Mouse (Mus musculus): ENCODE results near the gene Arhgap15. TPM values are rescaled to one million over a fixed set of nuclear protein-coding genes. Genes with fewer than 3 reads are reported as not detected.
A peak's percentile ranks its signal among the peaks of the same experiment; 100 is the strongest.

The Arhgap15 gene
- total and polyA plus RNA-seq, 3 experiments, result 0.89 to 56.4 (median 39.8) TPM

DNA sequence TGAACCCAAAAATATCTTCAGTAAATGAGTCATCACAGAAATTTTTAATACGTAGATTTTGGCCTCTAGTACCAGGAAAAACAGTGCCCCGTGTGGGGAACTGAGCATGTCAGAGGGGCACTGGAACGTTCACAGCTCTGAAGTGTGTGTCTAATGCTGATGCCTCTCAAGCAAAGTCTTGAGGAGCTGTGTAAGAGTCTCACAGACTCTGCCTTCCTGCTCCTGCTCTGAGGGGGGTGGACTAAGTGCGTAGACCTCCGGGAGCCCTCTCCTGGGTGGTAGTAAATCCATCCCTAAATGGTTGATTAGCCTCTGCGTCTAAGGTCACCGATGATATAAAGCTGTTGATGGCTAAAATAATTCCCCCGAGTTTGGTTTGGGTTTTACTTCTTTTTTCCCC is 39.9 kb downstream of the Arhgap15 start:
- Histone ChIP-seq H3K27me3 (ENCODE audit: insufficient read depth, low read length) (no peaks in the 10 kb centered on the region), H3K9me3 (replicated peaks) (no peaks in the 10 kb centered on the region), H3K4me3 (ENCODE audit: low read depth, low read length) (no peak overlapping the region), H3K4me1 (ENCODE audit: insufficient read depth, low read depth, low read length) (peaks cover 11% of the 10 kb centered on the region), H3K36me3 (replicated peaks) (no peaks in the 10 kb centered on the region)
- DNase-seq (ENCODE audit: low spot score) (no peak), ATAC-seq (ENCODE audit: extremely low read depth, insufficient number of reproducible peaks, low FRiP score, poor library complexity, severe bottlenecking) (no peak)
- no peak for TF ChIP-seq POLR2AphosphoS5 (IDR thresholded peaks at IDR 0.05; ENCODE audit: insufficient replicate concordance, low read depth, low read length)
- TF ChIP-seq CTCF (IDR thresholded peaks at IDR 0.05; ENCODE audit: low read depth, low read length), result no peak
- TF ChIP-seq GATA2 (IDR thresholded peaks at IDR 0.05; ENCODE audit: borderline replicate concordance, low read depth, low read length), result no peak
- no peak for TF ChIP-seq TAL1 (conservative IDR thresholded peaks at IDR 0.05; ENCODE audit: low read depth, low read length)
- no peak for TF ChIP-seq GATA1 (IDR thresholded peaks at IDR 0.05; ENCODE audit: borderline replicate concordance, low read length)

DNA sequence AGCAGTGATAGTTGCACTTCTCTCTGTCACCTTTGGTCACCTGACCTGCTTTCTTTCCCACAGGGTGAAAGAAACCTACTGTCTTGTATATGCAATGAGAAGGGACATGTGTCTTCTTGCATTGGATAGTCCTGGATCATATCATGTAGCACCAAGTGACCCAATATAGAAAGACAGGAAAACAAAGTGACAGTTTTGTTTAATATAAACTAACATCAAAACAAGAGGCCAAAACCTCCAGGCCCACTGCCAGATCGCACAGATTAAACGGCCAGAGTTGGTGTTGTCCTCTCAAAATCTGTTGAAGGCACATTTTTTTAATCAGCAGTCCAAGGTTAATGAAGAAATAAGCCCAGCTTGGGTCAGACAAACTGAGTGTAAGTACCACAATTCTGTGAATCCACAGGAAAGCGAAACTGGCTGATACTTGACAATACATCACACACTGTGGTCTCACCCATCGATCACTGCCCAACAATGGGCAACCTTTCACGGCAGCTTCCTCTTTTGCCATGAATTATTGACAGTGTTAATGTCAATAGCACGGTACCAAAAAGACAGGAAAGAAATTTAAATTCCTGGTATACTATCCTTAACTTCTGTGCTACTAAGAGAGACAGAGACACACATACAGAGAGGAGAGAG is 41.5 kb downstream of the Arhgap15 start:
- Histone ChIP-seq H3K4me1 (ENCODE audit: insufficient read depth, low read depth, low read length) (peaks cover 17% of the 10 kb centered on the region), H3K9me3 (replicated peaks) (no peaks in the 10 kb centered on the region), H3K36me3 (replicated peaks) (no peaks in the 10 kb centered on the region), H3K4me3 (ENCODE audit: low read depth, low read length) (no peak overlapping the region), H3K27me3 (ENCODE audit: insufficient read depth, low read length) (no peaks in the 10 kb centered on the region)
- ATAC-seq (ENCODE audit: extremely low read depth, insufficient number of reproducible peaks, low FRiP score, poor library complexity, severe bottlenecking) (no peak), DNase-seq (ENCODE audit: low spot score) (no peak)
- TF ChIP-seq CTCF (IDR thresholded peaks at IDR 0.05; ENCODE audit: low read depth, low read length) (no peak), TAL1 (conservative IDR thresholded peaks at IDR 0.05; ENCODE audit: low read depth, low read length) (no peak), GATA2 (IDR thresholded peaks at IDR 0.05; ENCODE audit: borderline replicate concordance, low read depth, low read length) (no peak), GATA1 (IDR thresholded peaks at IDR 0.05; ENCODE audit: borderline replicate concordance, low read length) (no peak), POLR2AphosphoS5 (IDR thresholded peaks at IDR 0.05; ENCODE audit: insufficient replicate concordance, low read depth, low read length) (no peak)

DNA sequence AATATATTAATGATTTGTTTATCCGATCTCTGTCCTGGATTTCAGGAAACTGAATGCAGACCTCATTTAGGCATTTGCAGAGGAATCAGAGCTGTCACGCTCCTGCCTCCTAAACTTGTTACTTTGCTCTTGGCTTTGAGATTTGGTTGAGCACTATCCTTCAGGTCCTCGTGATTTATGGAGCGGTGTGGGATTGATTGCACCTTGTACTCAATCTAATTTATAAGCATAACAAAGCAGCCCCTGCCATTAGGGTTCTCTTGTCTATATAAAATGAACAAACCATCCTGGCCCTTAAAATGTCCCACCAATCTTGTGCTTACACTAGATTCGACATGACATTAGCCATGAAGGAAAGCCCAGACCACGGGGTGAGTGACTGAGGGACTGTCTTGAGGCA is 43.0 kb downstream of the Arhgap15 start:
- no peak for DNase-seq (ENCODE audit: low spot score)
- no peak for TF ChIP-seq GATA1 (IDR thresholded peaks at IDR 0.05; ENCODE audit: borderline replicate concordance, low read length)
- Histone ChIP-seq H3K4me1 (ENCODE audit: insufficient read depth, low read depth, low read length) (peaks cover 17% of the 10 kb centered on the region), H3K36me3 (replicated peaks) (no peaks in the 10 kb centered on the region), H3K4me3 (ENCODE audit: low read depth, low read length) (no peak overlapping the region), H3K27me3 (ENCODE audit: insufficient read depth, low read length) (no peaks in the 10 kb centered on the region), H3K9me3 (replicated peaks) (no peaks in the 10 kb centered on the region)
- ATAC-seq (ENCODE audit: extremely low read depth, insufficient number of reproducible peaks, low FRiP score, poor library complexity, severe bottlenecking), result no peak

DNA sequence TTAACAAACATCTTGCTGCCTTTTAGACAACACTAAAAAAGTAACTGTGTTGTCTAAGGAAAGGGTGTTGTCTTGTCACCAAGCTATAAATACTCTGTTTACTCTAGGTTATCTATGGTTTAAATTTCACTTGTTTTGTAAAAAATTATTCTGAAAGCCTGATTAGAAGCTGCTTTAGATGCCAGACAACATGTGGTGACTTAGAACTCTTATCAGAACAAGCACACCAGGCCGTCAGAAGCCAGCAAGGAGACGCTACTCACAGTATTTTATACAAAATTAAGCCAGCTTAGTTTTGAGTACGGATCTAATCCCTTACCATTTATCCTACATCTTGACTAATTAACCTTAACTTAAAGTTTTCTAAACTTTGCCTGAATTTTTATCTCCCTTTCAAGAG is 44.5 kb downstream of the Arhgap15 start:
- peak; percentile 60 for ATAC-seq (ENCODE audit: extremely low read depth, insufficient number of reproducible peaks, low FRiP score, poor library complexity, severe bottlenecking)
- no peak for DNase-seq (ENCODE audit: low spot score)

DNA sequence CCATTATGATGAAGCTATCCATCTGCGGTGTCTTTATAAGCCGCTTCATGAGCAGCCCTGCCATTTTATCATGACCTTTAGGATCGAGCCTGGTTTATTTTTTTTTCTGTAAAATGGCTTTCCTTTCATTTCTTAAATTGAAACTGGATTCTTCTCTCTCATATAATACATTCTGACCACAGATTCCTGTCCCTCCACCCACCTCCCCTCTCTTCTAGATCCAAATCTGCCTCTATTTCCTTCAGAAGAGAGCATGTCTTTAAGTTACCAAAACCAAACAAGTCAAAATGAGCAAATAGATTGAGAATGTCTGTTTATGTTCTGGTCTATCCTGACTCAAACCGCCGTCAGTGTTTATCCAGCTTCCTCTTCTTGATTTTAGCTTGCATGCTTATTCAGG is 46.1 kb downstream of the Arhgap15 start:
- ATAC-seq (ENCODE audit: extremely low read depth, insufficient number of reproducible peaks, low FRiP score, poor library complexity, severe bottlenecking) (no peak), DNase-seq (ENCODE audit: low spot score) (no peak)
- Histone ChIP-seq H3K27me3 (ENCODE audit: insufficient read depth, low read length) (no peaks in the 10 kb centered on the region), H3K4me3 (ENCODE audit: low read depth, low read length) (no peak overlapping the region), H3K4me1 (ENCODE audit: insufficient read depth, low read depth, low read length) (peaks cover 17% of the 10 kb centered on the region), H3K9me3 (replicated peaks) (no peaks in the 10 kb centered on the region), H3K36me3 (replicated peaks) (no peaks in the 10 kb centered on the region)
- TF ChIP-seq GATA1 (IDR thresholded peaks at IDR 0.05; ENCODE audit: borderline replicate concordance, low read length) (no peak), TAL1 (conservative IDR thresholded peaks at IDR 0.05; ENCODE audit: low read depth, low read length) (no peak), GATA2 (IDR thresholded peaks at IDR 0.05; ENCODE audit: borderline replicate concordance, low read depth, low read length) (no peak), CTCF (IDR thresholded peaks at IDR 0.05; ENCODE audit: low read depth, low read length) (no peak), POLR2AphosphoS5 (IDR thresholded peaks at IDR 0.05; ENCODE audit: insufficient replicate concordance, low read depth, low read length) (no peak)

More for the DNA sequence above, 44.5 kb downstream of the Arhgap15 start:
- H3K4me3 ChIP-seq (ENCODE audit: low read depth, low read length), result no peak overlapping the region
- peaks cover 17% of the 10 kb centered on the region for H3K4me1 ChIP-seq (ENCODE audit: insufficient read depth, low read depth, low read length)
- no peaks in the 10 kb centered on the region for H3K27me3 ChIP-seq (ENCODE audit: insufficient read depth, low read length)
- TF ChIP-seq TAL1 (conservative IDR thresholded peaks at IDR 0.05; ENCODE audit: low read depth, low read length) (0 out of 2 replicates have a peak, but pooled peaks have one; percentile 24), GATA1 (IDR thresholded peaks at IDR 0.05; ENCODE audit: borderline replicate concordance, low read length) (no peak)
- no peaks in the 10 kb centered on the region for H3K9me3 ChIP-seq (replicated peaks)
- no peaks in the 10 kb centered on the region for H3K36me3 ChIP-seq (replicated peaks)

DNA sequence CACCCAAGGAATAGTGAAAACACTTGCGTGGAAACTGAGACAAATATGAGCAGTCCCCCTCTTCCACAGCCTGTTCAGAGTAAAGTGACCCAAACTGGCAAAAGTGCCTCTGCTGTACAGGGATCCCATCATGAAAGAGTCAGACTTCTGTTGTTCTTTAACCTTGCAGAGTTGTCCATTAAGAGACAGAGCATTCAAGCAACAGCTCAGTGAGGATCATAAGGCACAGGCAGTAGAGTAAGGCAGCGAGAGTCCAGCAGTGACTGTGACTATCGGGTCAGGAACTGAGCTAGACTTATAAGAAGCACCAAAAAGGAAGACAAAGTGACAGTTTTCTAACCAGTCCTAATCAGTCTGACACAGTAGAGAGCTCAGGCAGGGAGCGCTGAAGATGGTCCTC is 47.8 kb downstream of the Arhgap15 start:
- no peaks in the 10 kb centered on the region for H3K36me3 ChIP-seq (replicated peaks)
- no peak overlapping the region for H3K4me3 ChIP-seq (ENCODE audit: low read depth, low read length)
- no peaks in the 10 kb centered on the region for H3K27me3 ChIP-seq (ENCODE audit: insufficient read depth, low read length)
- no peak for ATAC-seq (ENCODE audit: extremely low read depth, insufficient number of reproducible peaks, low FRiP score, poor library complexity, severe bottlenecking)
- H3K4me1 ChIP-seq (ENCODE audit: insufficient read depth, low read depth, low read length), result peaks cover 17% of the 10 kb centered on the region
- no peak for DNase-seq (ENCODE audit: low spot score)
- H3K9me3 ChIP-seq (replicated peaks), result no peaks in the 10 kb centered on the region
- TF ChIP-seq GATA2 (IDR thresholded peaks at IDR 0.05; ENCODE audit: borderline replicate concordance, low read depth, low read length) (no peak), GATA1 (IDR thresholded peaks at IDR 0.05; ENCODE audit: borderline replicate concordance, low read length) (no peak), CTCF (IDR thresholded peaks at IDR 0.05; ENCODE audit: low read depth, low read length) (no peak), POLR2AphosphoS5 (IDR thresholded peaks at IDR 0.05; ENCODE audit: insufficient replicate concordance, low read depth, low read length) (no peak), TAL1 (conservative IDR thresholded peaks at IDR 0.05; ENCODE audit: low read depth, low read length) (no peak)

Measured in G1E (cell line).